Mouse (Mus musculus): ENCODE measurements at regions not wholly inside any gene's neighbourhood (a gene's known extent, or its start where the extent isn't known, plus 50 kb on each side); places are given as distances from the start of the nearest gene placed in this dataset.

GRCm38 (mm10) chr2:137951942-137952341 lies 304.4 kb upstream of the Btbd3 start:
- no peak overlapping the region for H3K9ac ChIP-seq (ENCODE audit: low read length)
- no peaks in the 10 kb centered on the region for H3K4me1 ChIP-seq (ENCODE audit: control insufficient read depth, insufficient read depth, low read length)
- ATAC-seq (ENCODE audit: low FRiP score) (no peak), DNase-seq (ENCODE audit: low spot score, missing footprints) (no peak)
- H3K27me3 ChIP-seq (ENCODE audit: control insufficient read depth, insufficient read depth, low read length) = no peaks in the 10 kb centered on the region
- H3K27ac ChIP-seq (ENCODE audit: low read depth, low read length) = no peak overlapping the region
- no peak overlapping the region for H3K4me2 ChIP-seq
- H3K9me3 ChIP-seq (ENCODE audit: control insufficient read depth, low read length) = no peaks in the 10 kb centered on the region
- WGBS = 84% methylated on average over 3 of the region's 3 CpGs
- H3K36me3 ChIP-seq (ENCODE audit: control insufficient read depth, insufficient read depth, low read length) = no peaks in the 10 kb centered on the region
- H3K4me3 ChIP-seq (ENCODE audit: low read depth, low read length) = no peak overlapping the region

- Histone ChIP-seq H3K27me3 (ENCODE audit: control insufficient read depth, insufficient read depth, low read length) (no peaks in the 10 kb centered on the region), H3K36me3 (ENCODE audit: control insufficient read depth, insufficient read depth, low read length) (no peaks in the 10 kb centered on the region), H3K9me3 (ENCODE audit: control insufficient read depth, low read length) (no peaks in the 10 kb centered on the region), H3K27ac (ENCODE audit: low read depth, low read length) (no peak overlapping the region), H3K4me3 (ENCODE audit: low read depth, low read length) (no peak overlapping the region), H3K4me1 (ENCODE audit: control insufficient read depth, insufficient read depth, low read length) (no peaks in the 10 kb centered on the region), H3K9ac (ENCODE audit: low read length) (no peak overlapping the region), H3K4me2 (no peak overlapping the region)
- ATAC-seq (ENCODE audit: low FRiP score) (no peak), DNase-seq (ENCODE audit: low spot score, missing footprints) (no peak)
Observed at GRCm38 (mm10) chr2:137950931-137951330, 305.4 kb upstream of the Btbd3 start.

- H3K27me3 ChIP-seq (ENCODE audit: control insufficient read depth, insufficient read depth, low read length) = no peaks in the 10 kb centered on the region
- H3K4me3 ChIP-seq (ENCODE audit: low read depth, low read length) = no peak overlapping the region
- WGBS = 8% methylated on average over 7 of the region's 7 CpGs
- DNase-seq (ENCODE audit: low spot score, missing footprints) (peak; percentile 98), ATAC-seq (ENCODE audit: low FRiP score) (peak; percentile 15; the same call in 1 of the 2 replicates)
- H3K4me2 ChIP-seq = no peak overlapping the region
- H3K9me3 ChIP-seq (ENCODE audit: control insufficient read depth, low read length) = no peaks in the 10 kb centered on the region
- H3K27ac ChIP-seq (ENCODE audit: low read depth, low read length) = no peak overlapping the region
- H3K36me3 ChIP-seq (ENCODE audit: control insufficient read depth, insufficient read depth, low read length) = no peaks in the 10 kb centered on the region
- no peak overlapping the region for H3K9ac ChIP-seq (ENCODE audit: low read length)
- H3K4me1 ChIP-seq (ENCODE audit: control insufficient read depth, insufficient read depth, low read length) = peaks cover 14% of the 10 kb centered on the region
Observed at GRCm38 (mm10) chr2:137942753-137943152, 313.6 kb upstream of the Btbd3 start.

- H3K27me3 ChIP-seq (ENCODE audit: control insufficient read depth, insufficient read depth, low read length) = no peaks in the 10 kb centered on the region
- H3K9ac ChIP-seq (ENCODE audit: low read length) = no peak overlapping the region
- H3K27ac ChIP-seq (ENCODE audit: low read depth, low read length) = peak overlapping the region; percentile 9; the same call in 1 of the 2 replicates
- H3K9me3 ChIP-seq (ENCODE audit: control insufficient read depth, low read length) = no peaks in the 10 kb centered on the region
- peak; percentile 36 for ATAC-seq (ENCODE audit: low FRiP score)
- peaks cover 16% of the 10 kb centered on the region for H3K4me1 ChIP-seq (ENCODE audit: control insufficient read depth, insufficient read depth, low read length)
- WGBS = 58% methylated on average over 3 of the region's 3 CpGs
- no peaks in the 10 kb centered on the region for H3K36me3 ChIP-seq (ENCODE audit: control insufficient read depth, insufficient read depth, low read length)
- peak; percentile 87 for DNase-seq (ENCODE audit: low spot score, missing footprints)
- no peak overlapping the region for H3K4me3 ChIP-seq (ENCODE audit: low read depth, low read length)
- H3K4me2 ChIP-seq = no peak overlapping the region
Observed at GRCm38 (mm10) chr2:137939591-137939990, 316.8 kb upstream of the Btbd3 start.

GRCm38 (mm10) chr2:137938831-137939480 lies 317.4 kb upstream of the Btbd3 start:
- Histone ChIP-seq H3K4me2 (no peak overlapping the region), H3K27me3 (ENCODE audit: control insufficient read depth, insufficient read depth, low read length) (no peaks in the 10 kb centered on the region), H3K9me3 (ENCODE audit: control insufficient read depth, low read length) (no peaks in the 10 kb centered on the region), H3K4me1 (ENCODE audit: control insufficient read depth, insufficient read depth, low read length) (peaks cover 16% of the 10 kb centered on the region), H3K4me3 (ENCODE audit: low read depth, low read length) (no peak overlapping the region), H3K27ac (ENCODE audit: low read depth, low read length) (no peak overlapping the region), H3K36me3 (ENCODE audit: control insufficient read depth, insufficient read depth, low read length) (no peaks in the 10 kb centered on the region), H3K9ac (ENCODE audit: low read length) (no peak overlapping the region)
- DNase-seq (ENCODE audit: low spot score, missing footprints) = peak; percentile 93
- 18% methylated on average over 7 of the region's 7 CpGs for WGBS
- peak; percentile 90 for ATAC-seq (ENCODE audit: low FRiP score)

DNA sequence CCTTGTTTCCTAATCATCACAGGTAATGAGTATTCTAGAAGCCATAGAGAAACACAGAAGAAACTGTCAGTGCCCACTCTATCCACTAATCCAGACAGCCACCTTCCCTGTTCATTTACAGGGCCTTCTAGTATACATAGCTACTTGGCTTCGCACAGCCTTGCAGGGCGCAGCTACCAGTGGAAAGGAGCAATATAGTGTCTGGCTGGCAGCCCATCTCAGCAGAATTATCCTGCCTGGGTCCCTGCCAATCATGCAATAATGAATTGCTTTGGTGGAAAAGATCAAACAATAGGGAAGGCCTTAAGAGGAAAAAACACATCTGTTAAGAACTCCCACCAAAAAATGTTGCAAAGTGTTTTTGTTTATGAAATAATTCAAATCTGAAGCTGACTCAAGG lies 319.8 kb upstream of the Btbd3 start:
- H3K36me3 ChIP-seq (ENCODE audit: control insufficient read depth, insufficient read depth, low read length) = no peaks in the 10 kb centered on the region
- H3K9me3 ChIP-seq (ENCODE audit: control insufficient read depth, low read length) = no peaks in the 10 kb centered on the region
- 92% methylated on average over 2 of the region's 2 CpGs for WGBS
- ATAC-seq (ENCODE audit: low FRiP score) (no peak), DNase-seq (ENCODE audit: low spot score, missing footprints) (peak; percentile 17)
- no peak overlapping the region for H3K4me2 ChIP-seq
- H3K4me1 ChIP-seq (ENCODE audit: control insufficient read depth, insufficient read depth, low read length) = peaks cover 16% of the 10 kb centered on the region
- H3K27me3 ChIP-seq (ENCODE audit: control insufficient read depth, insufficient read depth, low read length) = no peaks in the 10 kb centered on the region
- H3K4me3 ChIP-seq (ENCODE audit: low read depth, low read length) = no peak overlapping the region
- H3K27ac ChIP-seq (ENCODE audit: low read depth, low read length) = no peak overlapping the region
- H3K9ac ChIP-seq (ENCODE audit: low read length) = no peak overlapping the region

DNA sequence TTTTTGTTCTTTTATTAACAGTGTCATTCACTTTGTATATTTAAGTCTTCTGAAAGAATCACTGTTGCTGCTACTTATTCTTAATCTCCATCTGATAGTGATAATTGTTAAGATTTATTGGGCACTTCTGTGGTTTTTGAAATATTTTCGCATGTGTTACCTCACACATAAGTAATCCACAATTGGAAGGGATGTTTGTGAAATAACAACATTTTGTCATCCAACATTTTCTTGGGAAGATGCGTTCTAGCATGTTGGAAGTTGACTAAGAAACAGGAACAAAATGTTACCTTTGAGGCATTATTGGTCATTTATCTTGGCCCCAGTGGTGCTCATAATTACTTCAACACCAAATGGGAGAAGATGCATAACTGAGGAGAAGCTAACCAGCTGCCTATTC lies 323.4 kb upstream of the Btbd3 start:
- Histone ChIP-seq H3K4me3 (ENCODE audit: low read depth, low read length) (no peak overlapping the region), H3K4me1 (ENCODE audit: control insufficient read depth, insufficient read depth, low read length) (peaks cover 2% of the 10 kb centered on the region; the same call in 1 of the 2 replicates), H3K27me3 (ENCODE audit: control insufficient read depth, insufficient read depth, low read length) (no peaks in the 10 kb centered on the region), H3K4me2 (no peak overlapping the region), H3K27ac (ENCODE audit: low read depth, low read length) (no peak overlapping the region), H3K9ac (ENCODE audit: low read length) (no peak overlapping the region), H3K9me3 (ENCODE audit: control insufficient read depth, low read length) (no peaks in the 10 kb centered on the region), H3K36me3 (ENCODE audit: control insufficient read depth, insufficient read depth, low read length) (no peaks in the 10 kb centered on the region)
- ATAC-seq (ENCODE audit: low FRiP score) (no peak), DNase-seq (ENCODE audit: low spot score, missing footprints) (peak; percentile 39)
- WGBS = 93% methylated on average over 2 of the region's 2 CpGs

GRCm38 (mm10) chr2:137932488-137932887 lies 323.9 kb upstream of the Btbd3 start:
- H3K9me3 ChIP-seq (ENCODE audit: control insufficient read depth, low read length) = no peaks in the 10 kb centered on the region
- H3K36me3 ChIP-seq (ENCODE audit: control insufficient read depth, insufficient read depth, low read length) = no peaks in the 10 kb centered on the region
- H3K4me3 ChIP-seq (ENCODE audit: low read depth, low read length) = no peak overlapping the region
- peaks cover 2% of the 10 kb centered on the region; the same call in 1 of the 2 replicates for H3K4me1 ChIP-seq (ENCODE audit: control insufficient read depth, insufficient read depth, low read length)
- no peak overlapping the region for H3K9ac ChIP-seq (ENCODE audit: low read length)
- H3K4me2 ChIP-seq = no peak overlapping the region
- no peak for DNase-seq (ENCODE audit: low spot score, missing footprints)
- no peak for ATAC-seq (ENCODE audit: low FRiP score)
- no peak overlapping the region for H3K27ac ChIP-seq (ENCODE audit: low read depth, low read length)
- 89% methylated on average over 4 of the region's 4 CpGs for WGBS
- no peaks in the 10 kb centered on the region for H3K27me3 ChIP-seq (ENCODE audit: control insufficient read depth, insufficient read depth, low read length)

DNA sequence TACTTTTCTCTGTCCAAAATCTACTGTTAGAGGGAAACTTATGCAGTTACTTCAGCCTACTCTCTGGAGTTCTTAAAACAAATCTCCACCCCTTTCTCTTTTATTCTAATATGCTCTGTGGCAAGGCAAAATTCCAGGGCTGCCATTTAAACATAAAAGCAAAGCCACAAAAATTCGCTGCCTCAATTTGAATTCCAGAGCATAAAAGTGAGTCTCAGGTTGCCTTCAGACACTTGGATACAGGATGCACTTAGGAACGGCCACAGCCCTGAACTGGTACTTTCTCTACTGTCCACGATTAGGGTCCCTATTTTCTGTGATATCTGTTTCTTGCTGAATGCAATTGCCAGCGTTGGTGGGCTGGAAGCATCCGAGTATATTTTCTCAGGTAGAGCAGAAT lies 330.9 kb upstream of the Btbd3 start:
- ATAC-seq (ENCODE audit: low FRiP score) (no peak), DNase-seq (ENCODE audit: low spot score, missing footprints) (peak; percentile 75)
- Histone ChIP-seq H3K36me3 (ENCODE audit: control insufficient read depth, insufficient read depth, low read length) (no peaks in the 10 kb centered on the region), H3K27ac (ENCODE audit: low read depth, low read length) (no peak overlapping the region), H3K27me3 (ENCODE audit: control insufficient read depth, insufficient read depth, low read length) (no peaks in the 10 kb centered on the region), H3K4me2 (no peak overlapping the region), H3K9me3 (ENCODE audit: control insufficient read depth, low read length) (no peaks in the 10 kb centered on the region), H3K4me3 (ENCODE audit: low read depth, low read length) (no peak overlapping the region), H3K9ac (ENCODE audit: low read length) (no peak overlapping the region), H3K4me1 (ENCODE audit: control insufficient read depth, insufficient read depth, low read length) (no peaks in the 10 kb centered on the region)
- WGBS = 75% methylated on average over 5 of the region's 5 CpGs
